Mouse (Mus musculus) olfactory bulb, adult 2 months (tissue): ENCODE results near the gene Ankrd33.

Experiments used
- CTCF ChIP-seq: fragments of 200-500 bp; IDR thresholded peaks from 2 replicates; pipeline ENCODE4 v1.5.1; 2012; ENCODE audit warnings: low read depth, mild to moderate bottlenecking, low read length, moderate library complexity; ENCODE audit not compliant: insufficient read depth
- POLR2A ChIP-seq: fragments of 200-500 bp; IDR thresholded peaks from 2 replicates; pipeline ENCODE4 v1.6.1; 2012; ENCODE audit warnings: mild to moderate bottlenecking, low read depth, low read length, moderate library complexity; ENCODE audit not compliant: insufficient read depth

DNA sequence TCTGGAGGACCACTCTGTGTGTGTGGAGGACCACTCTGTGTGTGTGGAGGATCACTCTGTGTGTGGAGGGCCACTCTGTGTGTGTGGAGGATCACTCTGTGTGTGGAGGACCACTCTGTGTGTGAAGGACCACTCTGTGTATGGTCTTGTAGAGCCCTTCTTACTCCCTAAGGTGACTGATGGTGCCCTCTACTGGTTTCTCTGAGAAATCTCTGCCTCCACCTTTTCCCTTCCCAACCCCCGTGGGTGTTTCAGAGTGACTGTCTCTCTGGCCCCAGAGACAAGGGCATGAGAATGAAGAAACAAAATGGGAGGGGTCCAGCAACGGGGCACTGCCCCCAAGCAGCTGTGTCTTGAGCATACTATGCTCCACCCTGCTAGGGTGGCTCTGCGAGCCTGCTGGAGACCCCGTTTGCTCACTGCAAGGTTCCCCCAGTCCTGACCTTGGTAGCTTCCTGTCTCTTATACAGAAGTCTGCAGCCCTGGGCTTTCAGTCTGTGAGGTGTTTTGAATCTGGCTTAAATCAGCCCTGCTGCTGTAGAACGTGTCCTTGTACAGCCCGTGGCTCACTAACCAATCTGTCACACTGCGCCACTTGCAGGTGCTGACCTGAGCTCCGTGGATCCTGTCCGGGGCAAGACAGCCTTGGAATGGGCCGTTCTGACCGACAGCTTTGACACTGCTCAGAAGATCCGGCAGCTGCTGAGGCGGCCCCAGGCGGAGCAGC lies 3.0 kb downstream of the Ankrd33 start:
- TF ChIP-seq CTCF (no peak), POLR2A (no peak)
